Mouse (Mus musculus) kidney, embryonic 14.5 days (tissue): ENCODE measurements around the gene Fsip1. TPM values are rescaled to one million over a fixed set of nuclear protein-coding genes. Genes with fewer than 3 reads are reported as not detected.

Experiments
- ATAC-seq: fragments of 200-750 bp; cut with Nextera tagmentation; 2 replicates; pipeline ENCODE4 v1.8.0; 2017; ENCODE audit warnings: moderate number of reproducible peaks, mild to moderate bottlenecking, moderate TSS enrichment, moderate library complexity; ENCODE audit not compliant: low FRiP score, low TSS enrichment
- H3K27ac ChIP-seq: fragments of 300-500 bp; sonication (generic); 2 replicates; pipeline ENCODE4 v1.5.1; 2014; ENCODE audit warnings: low read depth, mild to moderate bottlenecking, low read length, moderate library complexity, mixed read lengths
- H3K27me3 ChIP-seq: fragments of 300-500 bp; sonication (generic); 2 replicates; pipeline ENCODE4 v1.6.1; 2014; ENCODE audit warnings: mild to moderate bottlenecking, low read length; ENCODE audit not compliant: control insufficient read depth, insufficient read depth
- H3K36me3 ChIP-seq: fragments of 300-500 bp; sonication (generic); 2 replicates; pipeline ENCODE4 v1.6.1; 2014; ENCODE audit warnings: low read length, mixed read lengths; ENCODE audit not compliant: control insufficient read depth, insufficient read depth
- H3K4me1 ChIP-seq: fragments of 300-500 bp; sonication (generic); 2 replicates; pipeline ENCODE4 v1.6.1; 2014; ENCODE audit warnings: low read length, mixed read lengths; ENCODE audit not compliant: control insufficient read depth, insufficient read depth
- H3K4me2 ChIP-seq: fragments of 300-500 bp; sonication (generic); replicated peaks from 2 replicates; pipeline ENCODE4 v1.6.1; 2014; ENCODE audit warnings: low read depth, mild to moderate bottlenecking, low read length
- H3K4me3 ChIP-seq: fragments of 300-500 bp; sonication (generic); 2 replicates; pipeline ENCODE4 v1.5.1; 2014; ENCODE audit warnings: mild to moderate bottlenecking, low read length
- H3K9ac ChIP-seq: fragments of 300-500 bp; sonication (generic); 2 replicates; pipeline ENCODE4 v1.6.1; 2014; ENCODE audit warnings: low read depth, mild to moderate bottlenecking, low read length, moderate library complexity
- H3K9me3 ChIP-seq: fragments of 300-500 bp; sonication (generic); 2 replicates; pipeline ENCODE4 v1.6.1; 2016; ENCODE audit warnings: low read length; ENCODE audit not compliant: control insufficient read depth
- WGBS: fragments of 180-500 bp; shearing (Covaris S2); extraction: QIAGEN DNeasy Blood & Tissue Kit; methylation state at CpG from one replicate; pipeline ENCODE4 v1.1.7; 2014; 5-methylcytosine and 5-hydroxymethylcytosine counted together
- polyA plus RNA-seq: library from polyadenylated mRNA; unstranded; fragments of >200 nt; fragmentation: Nextera tagmentation; extraction: Ambion mirVana; gene quantifications from 2 replicates; pipeline ENCODE4 v1.2.1, GENCODE M21; 2014

Fsip1 gene
- polyA plus RNA-seq, 1 experiment from 2014 or later, result 1.7 TPM

- Histone ChIP-seq H3K36me3 (no peaks in the 10 kb centered on the region), H3K9ac (no peak overlapping the region), H3K4me2 (no peak overlapping the region), H3K9me3 (no peaks in the 10 kb centered on the region), H3K27me3 (no peaks in the 10 kb centered on the region), H3K4me1 (peaks cover 7% of the 10 kb centered on the region; the same call in 1 of the 2 replicates), H3K4me3 (no peak overlapping the region), H3K27ac (no peak overlapping the region)
- 77% methylated on average over 4 of the region's 4 CpGs for WGBS
- no peak for ATAC-seq
Measured at GRCm38 (mm10) chr2:118204646-118205045, 52.1 kb downstream of the Fsip1 start.

DNA sequence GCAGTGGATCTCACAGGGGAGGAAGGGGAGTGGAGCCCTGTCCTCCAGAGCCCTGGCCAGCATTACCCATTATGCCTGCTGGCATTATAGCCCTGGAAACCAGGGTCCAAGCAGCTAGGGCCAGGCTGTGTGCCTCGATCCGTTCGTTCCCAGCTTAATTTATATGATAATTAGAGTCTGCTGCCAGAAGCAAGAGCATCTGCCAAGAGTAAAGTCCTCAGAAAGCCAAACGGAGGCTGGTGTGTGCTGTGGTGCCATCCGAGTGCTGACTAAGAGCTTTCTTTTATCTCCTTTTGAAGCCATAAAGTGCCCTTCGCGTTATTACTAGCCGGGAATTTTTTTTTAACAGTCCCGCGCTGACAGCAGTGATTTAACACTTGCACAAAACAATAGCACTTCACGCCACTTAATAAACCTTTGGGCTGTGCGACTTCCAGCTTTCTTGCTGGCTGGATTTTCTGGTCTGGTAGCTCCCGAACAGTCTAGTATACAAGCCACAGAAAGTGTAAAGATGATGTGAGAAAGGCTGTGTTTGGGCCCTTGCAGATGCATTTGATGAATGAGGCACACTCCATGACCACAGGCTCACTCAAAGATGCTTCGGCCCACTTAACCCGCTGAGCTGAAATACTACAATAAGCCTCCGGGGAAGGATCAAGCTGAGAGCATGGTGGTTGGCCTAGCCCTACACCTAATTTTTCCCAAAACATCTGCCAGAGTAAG lies 52.9 kb downstream of the Fsip1 start:
- 0 out of 2 replicates have a peak overlapping the region, but pooled peaks have one; percentile 4 for H3K4me3 ChIP-seq
- H3K36me3 ChIP-seq, result no peaks in the 10 kb centered on the region
- ATAC-seq, result peak; percentile 56; the same call in 1 of the 2 replicates
- H3K4me2 ChIP-seq, result 0 out of 2 replicates have a peak overlapping the region, but pooled peaks have one; percentile 13
- peaks cover 7% of the 10 kb centered on the region; the same call in 1 of the 2 replicates for H3K4me1 ChIP-seq
- no peak overlapping the region for H3K9ac ChIP-seq
- WGBS, result 7% methylated on average over 16 of the region's 16 CpGs
- H3K27me3 ChIP-seq, result no peaks in the 10 kb centered on the region
- H3K27ac ChIP-seq, result no peak overlapping the region
- no peaks in the 10 kb centered on the region for H3K9me3 ChIP-seq

DNA sequence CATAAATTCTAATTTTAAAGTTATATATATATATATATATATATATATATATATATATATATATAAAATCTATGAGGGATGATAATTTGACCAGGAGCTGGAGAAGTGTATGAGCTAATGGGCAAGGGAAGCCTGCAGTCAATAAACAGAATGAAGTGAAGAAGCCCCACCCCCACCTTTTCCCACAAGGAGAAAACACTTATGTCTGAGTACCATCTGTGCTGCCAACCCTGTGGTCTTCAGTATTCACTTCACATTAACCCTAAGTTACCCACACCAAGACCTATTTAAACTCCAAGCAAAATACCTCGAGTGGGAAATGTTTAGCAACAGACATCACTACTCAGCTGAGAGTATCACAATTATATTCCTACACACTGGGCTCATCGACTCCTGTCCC lies 53.8 kb downstream of the Fsip1 start:
- 64% methylated on average over 2 of the region's 2 CpGs for WGBS
- Histone ChIP-seq H3K4me1 (0 out of 2 replicates have a peak, but pooled peaks cover 3% of the 10 kb centered on the region), H3K4me3 (no peak overlapping the region), H3K9ac (no peak overlapping the region), H3K4me2 (no peak overlapping the region), H3K36me3 (no peaks in the 10 kb centered on the region), H3K27me3 (no peaks in the 10 kb centered on the region), H3K9me3 (no peaks in the 10 kb centered on the region), H3K27ac (no peak overlapping the region)
- no peak for ATAC-seq

GRCm38 (mm10) chr2:118201983-118202382 lies 54.8 kb downstream of the Fsip1 start:
- Histone ChIP-seq H3K9ac (no peak overlapping the region), H3K27me3 (no peaks in the 10 kb centered on the region), H3K9me3 (no peaks in the 10 kb centered on the region), H3K4me1 (0 out of 2 replicates have a peak, but pooled peaks cover 3% of the 10 kb centered on the region), H3K36me3 (no peaks in the 10 kb centered on the region), H3K4me2 (no peak overlapping the region), H3K4me3 (no peak overlapping the region), H3K27ac (no peak overlapping the region)
- no peak for ATAC-seq

DNA sequence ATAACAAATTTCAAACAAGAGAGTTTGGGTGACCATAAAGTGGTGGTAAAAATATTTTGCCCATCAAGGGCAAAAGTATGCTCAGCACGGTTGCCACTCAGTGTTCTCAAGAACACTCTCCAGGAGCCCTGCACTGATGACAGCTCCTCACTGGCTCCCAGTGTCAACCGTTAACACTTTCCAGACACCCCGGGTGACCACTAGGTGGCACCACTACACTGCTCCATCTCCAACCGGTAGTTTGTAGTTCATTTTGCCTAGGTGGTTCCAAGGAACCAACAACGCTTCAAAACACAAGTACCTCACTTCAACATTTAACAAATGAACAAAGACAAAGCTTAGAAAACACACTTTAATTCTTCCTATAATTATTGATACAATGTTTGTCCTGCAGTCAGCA lies 56.9 kb downstream of the Fsip1 start:
- 0 out of 2 replicates have a peak, but pooled peaks cover 3% of the 10 kb centered on the region for H3K4me1 ChIP-seq
- no peaks in the 10 kb centered on the region for H3K36me3 ChIP-seq
- 7% methylated on average over 5 of the region's 5 CpGs for WGBS
- H3K4me3 ChIP-seq, result no peak overlapping the region
- no peaks in the 10 kb centered on the region for H3K27me3 ChIP-seq
- no peak overlapping the region for H3K4me2 ChIP-seq
- H3K9ac ChIP-seq, result no peak overlapping the region
- no peak overlapping the region for H3K27ac ChIP-seq
- ATAC-seq, result peak; percentile 74; the same call in 1 of the 2 replicates
- H3K9me3 ChIP-seq, result no peaks in the 10 kb centered on the region

DNA sequence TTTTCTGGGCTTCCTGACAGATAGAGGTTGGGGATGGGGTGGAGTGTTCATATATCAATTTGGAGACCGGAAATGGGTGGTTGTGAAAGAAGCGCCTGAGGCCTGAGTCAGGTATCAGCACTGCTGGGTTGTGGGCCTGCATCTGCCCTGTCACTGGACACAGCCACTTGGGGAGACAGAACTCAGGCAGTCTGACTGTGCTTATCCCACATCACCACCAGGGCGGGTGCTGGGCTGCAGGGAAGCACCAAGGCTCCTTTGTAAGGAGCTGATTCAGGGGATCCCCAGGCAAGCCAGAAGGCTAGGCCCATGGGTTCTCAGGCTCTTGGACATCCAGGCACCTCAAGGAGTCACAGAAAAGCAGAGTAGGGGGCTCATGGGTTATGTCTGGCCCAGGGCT lies 59.8 kb downstream of the Fsip1 start:
- Histone ChIP-seq H3K4me2 (no peak overlapping the region), H3K9me3 (no peaks in the 10 kb centered on the region), H3K27ac (no peak overlapping the region), H3K4me1 (no peaks in the 10 kb centered on the region), H3K27me3 (no peaks in the 10 kb centered on the region), H3K9ac (no peak overlapping the region), H3K36me3 (no peaks in the 10 kb centered on the region), H3K4me3 (no peak overlapping the region)
- WGBS, result 75% methylated on average over 3 of the region's 3 CpGs
- ATAC-seq, result no peak

DNA sequence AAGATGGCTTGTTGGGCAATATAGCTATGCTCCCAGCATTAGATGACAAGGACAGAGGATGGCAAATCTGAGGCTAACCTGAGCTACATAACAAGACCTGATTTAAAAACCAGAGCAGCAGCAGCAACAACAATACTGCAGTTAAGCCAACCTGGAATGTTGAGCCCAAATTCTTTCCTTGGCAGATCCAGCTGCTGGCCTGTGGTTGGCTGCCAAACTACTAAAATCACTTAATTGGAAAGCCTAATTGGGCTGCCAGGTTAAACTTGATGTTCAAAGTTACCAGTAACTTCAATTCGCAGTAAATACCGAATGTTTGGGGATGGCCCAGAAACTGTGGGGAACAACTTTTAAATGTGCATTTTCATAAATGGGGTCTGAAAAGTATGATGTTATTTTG lies 74.6 kb downstream of the Fsip1 start:
- WGBS, result 81% methylated on average over 2 of the region's 2 CpGs
- no peak for ATAC-seq
- no peak overlapping the region for H3K4me2 ChIP-seq
- no peak overlapping the region for H3K4me3 ChIP-seq
- H3K9me3 ChIP-seq, result no peaks in the 10 kb centered on the region
- no peaks in the 10 kb centered on the region for H3K27me3 ChIP-seq
- H3K36me3 ChIP-seq, result no peaks in the 10 kb centered on the region
- H3K4me1 ChIP-seq, result no peaks in the 10 kb centered on the region
- no peak overlapping the region for H3K9ac ChIP-seq
- H3K27ac ChIP-seq, result no peak overlapping the region

GRCm38 (mm10) chr2:118179873-118180585 lies 76.7 kb downstream of the Fsip1 start:
- H3K27me3 ChIP-seq, result no peaks in the 10 kb centered on the region
- H3K9ac ChIP-seq, result no peak overlapping the region
- ATAC-seq, result peak; percentile 39; the same call in 1 of the 2 replicates
- H3K4me2 ChIP-seq, result peak overlapping the region; percentile 41
- H3K4me1 ChIP-seq, result no peaks in the 10 kb centered on the region
- peak overlapping the region; percentile 23; the same call in 1 of the 2 replicates for H3K4me3 ChIP-seq
- no peaks in the 10 kb centered on the region for H3K9me3 ChIP-seq
- H3K36me3 ChIP-seq, result no peaks in the 10 kb centered on the region
- peak overlapping the region; percentile 62 for H3K27ac ChIP-seq

GRCm38 (mm10) chr2:118179472-118179871 lies 77.3 kb downstream of the Fsip1 start:
- Histone ChIP-seq H3K4me2 (peak overlapping the region; percentile 41), H3K36me3 (no peaks in the 10 kb centered on the region), H3K9ac (no peak overlapping the region), H3K27ac (peak overlapping the region; percentile 62), H3K4me3 (peak overlapping the region; percentile 23; the same call in 1 of the 2 replicates), H3K4me1 (no peaks in the 10 kb centered on the region), H3K9me3 (no peaks in the 10 kb centered on the region), H3K27me3 (no peaks in the 10 kb centered on the region)
- WGBS, result 11% methylated on average over 5 of the region's 10 CpGs
- peak; percentile 76 for ATAC-seq
